Mouse (Mus musculus) 3134 (cell line): Measurements from ENCODE around the gene Eif2s1.
A peak's percentile ranks its signal among the peaks of the same experiment; 100 is the strongest.

Experiments used
- DNase-seq: peaks from one replicate; pipeline ENCODE4 v3.0.0-alpha.2; 2011; ENCODE audit warnings: low spot score; ENCODE audit not compliant: insufficient read length; ENCODE audit errors: extremely low read depth

Eif2s1 gene

DNA sequence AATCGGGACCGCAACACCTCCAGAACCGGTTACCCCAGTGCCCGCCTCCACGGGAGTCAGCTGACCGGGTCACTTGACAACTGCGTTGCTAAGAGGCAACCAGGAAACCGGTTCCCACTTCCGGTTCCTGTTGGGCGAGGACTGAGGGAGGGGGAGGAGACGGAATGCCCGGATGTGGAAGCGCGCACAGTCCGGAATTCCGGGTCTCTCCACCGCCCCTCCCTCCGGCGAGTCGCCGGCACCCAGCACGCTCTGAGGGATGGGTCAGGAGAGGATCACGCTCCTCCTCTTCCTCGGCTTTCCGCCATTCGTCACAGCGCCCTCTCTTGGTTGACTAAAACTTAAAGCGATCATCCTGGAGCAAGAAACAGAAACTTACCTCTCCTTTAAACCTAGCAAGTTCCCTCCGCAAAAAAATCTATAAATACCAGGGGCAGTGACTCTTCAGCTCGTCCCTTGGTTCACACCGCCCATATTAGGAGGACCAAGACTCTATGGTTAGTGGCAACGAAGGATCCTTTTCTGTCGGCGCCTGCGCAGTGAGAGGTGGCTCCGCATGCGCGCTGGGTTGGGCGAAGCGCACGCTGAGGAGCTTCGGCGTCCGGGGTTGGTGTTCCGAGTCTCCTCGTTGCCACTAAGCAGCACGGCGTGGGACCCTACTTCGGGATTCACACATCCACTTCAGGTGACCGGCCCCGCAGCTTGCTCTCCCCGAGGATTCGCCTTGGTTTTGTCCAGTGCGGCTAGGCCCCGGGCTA is at the start of gene Eif2s1, which contains the start of gene Atp6v1d:
Gene Eif2s1 (plus strand): TSS at position 324 of the 758 bp plus-strand sequence.
Gene Atp6v1d (minus strand): TSS at position 143 of the 758 bp plus-strand sequence.
- DNase-seq = peak; percentile 98

DNA sequence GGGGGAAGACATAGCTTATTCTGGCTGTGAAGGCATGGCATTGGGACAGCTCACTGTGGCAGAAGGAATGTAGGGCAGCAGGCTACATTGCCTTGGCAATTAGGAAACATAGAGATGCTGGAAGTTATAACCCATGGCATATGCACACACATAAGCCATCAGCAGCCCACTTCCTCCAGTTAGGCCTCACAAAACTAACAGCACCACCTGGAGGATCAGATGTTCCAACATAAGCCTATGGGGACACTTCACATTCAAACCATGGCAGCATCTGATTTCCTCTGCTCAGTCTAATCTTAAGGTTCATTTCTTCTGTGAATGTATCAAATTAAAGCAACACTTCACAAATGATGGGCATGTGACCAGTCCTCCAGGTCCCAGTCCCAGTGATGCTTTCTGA is 47.2 kb upstream of the Eif2s1 start:
- DNase-seq = no peak

DNA sequence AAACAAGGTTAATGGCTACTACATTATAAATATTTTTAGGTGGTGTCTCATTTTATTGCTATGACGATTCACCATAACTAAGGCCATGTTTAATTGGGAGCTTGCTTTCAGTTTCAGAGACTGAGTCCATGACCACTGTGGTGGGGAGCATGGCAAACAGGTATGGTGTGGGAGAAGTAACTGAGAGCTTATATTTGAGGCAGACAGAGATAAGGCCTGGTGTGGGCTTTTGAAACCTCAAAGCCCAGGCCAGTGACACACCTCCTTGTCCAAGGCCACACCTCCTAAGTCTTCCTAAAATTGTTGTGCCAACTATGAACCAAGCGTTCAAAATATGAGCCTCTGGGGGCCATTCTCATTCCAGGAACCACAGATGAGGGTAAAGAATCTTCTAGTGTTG is 27.1 kb upstream of the Eif2s1 start:
- no peak for DNase-seq

DNA sequence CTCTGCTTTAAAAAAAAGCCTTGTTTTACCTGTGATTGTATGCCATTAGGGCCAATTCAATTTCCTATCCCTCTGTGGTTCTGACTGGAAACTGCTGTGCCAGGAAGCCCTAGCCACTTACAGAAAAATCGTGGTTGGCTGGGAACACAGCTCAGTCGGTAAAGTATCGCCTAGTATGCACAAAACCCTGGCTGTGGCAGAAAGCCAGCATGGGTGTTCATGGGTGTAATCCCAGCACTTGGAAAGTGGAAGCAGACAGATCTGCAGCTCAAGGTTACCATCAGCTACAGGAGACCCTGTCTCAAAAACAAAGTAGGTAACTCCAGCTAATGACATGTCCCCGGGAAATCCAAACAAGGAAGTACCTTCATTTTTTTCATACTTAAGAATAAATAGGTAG is 21.7 kb upstream of the Eif2s1 start:
- no peak for DNase-seq

DNA sequence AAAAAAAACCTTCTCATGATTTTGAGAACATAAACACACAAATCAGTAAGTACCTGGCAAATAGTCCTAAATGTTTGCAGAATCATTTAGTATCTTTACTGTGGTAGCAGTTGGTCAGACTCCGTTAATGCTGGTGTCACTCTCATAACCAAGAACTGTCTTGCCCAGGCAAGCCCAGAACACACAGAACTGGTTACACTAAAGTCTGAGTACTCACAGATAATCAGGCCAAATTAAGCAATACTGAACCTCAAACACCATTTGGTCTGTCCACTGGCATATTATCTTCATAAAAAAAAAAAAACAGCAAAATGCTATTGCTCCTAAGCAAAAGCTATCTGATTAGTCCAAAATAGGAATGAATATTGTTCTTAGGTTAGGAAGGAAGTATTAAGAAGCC is 19.2 kb upstream of the Eif2s1 start:
- no peak for DNase-seq

DNA sequence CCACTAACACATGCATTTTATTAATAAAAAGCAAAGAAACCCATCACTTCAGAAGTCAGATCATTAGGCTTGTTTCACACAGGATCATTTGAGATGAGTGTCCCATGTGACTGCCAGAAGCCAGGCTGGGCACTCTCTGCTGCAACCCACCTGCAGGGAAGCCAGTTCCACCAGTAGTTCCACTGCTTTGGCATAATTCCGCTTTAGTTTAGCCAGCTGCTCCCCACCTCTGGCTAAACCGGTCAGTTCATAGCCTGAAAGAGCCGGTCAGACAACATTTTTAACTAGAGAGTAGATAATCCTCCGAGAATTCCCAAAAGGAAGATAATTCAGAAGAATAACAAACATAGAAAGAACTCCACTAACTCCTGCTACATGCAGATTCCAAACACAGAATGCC is 13.4 kb upstream of the Eif2s1 start:
- no peak for DNase-seq

DNA sequence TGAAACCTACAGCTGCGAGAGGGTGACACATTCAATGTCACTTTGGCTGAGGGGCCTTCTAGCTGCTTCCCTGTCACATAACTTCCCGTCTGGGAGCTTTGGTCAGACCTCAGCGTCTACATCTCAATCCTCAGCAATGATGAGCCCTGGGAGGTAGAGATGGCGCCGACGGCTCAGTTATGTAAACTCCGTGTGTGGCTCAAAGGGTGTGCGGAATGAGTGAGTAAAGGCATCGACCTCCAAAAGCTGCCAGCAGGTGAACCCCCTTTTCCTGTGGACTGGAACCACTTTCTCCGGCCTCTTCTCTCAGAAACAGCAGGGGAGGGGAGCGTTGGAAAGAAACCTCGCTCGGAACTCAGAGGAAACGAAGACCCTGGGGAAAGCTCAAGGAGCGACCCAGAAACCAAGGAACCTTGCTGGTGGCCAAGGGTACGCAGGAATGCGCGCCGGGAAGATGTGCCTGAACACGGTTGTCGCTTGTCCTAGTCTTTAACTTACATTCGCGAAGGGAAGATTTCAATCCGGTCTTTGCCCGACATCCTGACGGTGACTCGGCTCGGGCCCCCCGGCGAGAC is 611 bp upstream of the Eif2s1 start:
- no peak for DNase-seq

DNA sequence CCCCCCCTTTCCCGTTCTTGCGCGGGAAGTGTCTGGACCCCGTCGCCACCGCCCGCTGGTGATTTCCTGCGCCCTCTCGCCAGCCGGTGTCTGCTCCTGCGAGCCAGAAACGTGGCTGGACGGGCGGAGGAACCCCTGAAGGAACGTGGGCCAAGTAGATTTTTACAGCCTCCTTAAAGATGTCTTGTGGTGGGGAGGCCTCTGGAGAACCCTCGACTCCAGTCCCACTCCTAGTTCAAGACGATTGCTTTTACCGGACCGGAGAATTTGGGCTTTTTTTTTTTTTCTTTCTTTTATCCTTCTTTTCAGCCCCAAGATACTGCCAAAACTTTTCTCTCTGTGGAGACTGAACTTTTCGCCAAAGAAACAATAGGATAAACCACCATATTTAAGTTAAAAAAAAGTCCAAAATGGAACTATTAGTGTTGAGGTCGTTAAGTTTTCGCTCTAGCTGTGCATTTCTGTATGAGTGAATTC is 673 bp downstream of the Eif2s1 start:
- DNase-seq = no peak

DNA sequence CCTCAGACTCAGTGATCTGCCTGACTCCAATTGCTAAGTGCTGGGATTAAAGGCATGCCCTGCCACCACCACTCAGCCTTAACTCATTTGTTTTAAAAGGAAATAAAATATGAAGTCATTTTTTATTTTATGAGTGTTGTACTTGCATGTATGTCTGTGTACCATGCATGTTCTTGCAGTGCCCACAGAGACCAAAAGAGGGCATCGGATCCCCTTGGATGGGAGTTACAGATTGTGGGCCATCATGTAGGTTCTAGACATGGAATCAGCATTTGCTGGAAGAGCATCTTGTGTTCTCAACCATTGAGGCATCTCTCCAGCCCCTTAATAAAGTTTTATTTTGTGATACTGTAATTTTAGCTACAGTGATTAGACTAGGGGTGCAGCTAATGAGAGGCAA is 3.8 kb downstream of the Eif2s1 start:
- no peak for DNase-seq

DNA sequence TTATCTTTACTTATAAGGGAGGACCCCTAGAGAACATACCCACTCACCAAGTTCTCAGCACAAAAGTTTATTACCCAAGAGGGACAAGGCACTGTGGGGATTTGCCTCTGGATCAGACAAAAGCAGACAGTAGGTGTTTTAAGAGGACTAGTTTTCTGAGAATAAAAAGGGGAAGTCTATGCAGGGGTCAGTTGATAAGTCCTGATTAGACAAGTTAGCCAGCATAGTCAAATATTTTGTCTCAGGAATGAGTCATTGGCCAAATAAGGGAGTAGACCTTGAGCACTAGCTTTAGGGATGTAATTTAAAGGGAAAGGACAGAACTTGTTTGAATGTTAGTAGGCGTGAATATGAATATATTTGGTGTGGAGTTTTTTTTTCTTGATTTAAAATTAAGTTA is 6.5 kb downstream of the Eif2s1 start:
- DNase-seq = no peak

DNA sequence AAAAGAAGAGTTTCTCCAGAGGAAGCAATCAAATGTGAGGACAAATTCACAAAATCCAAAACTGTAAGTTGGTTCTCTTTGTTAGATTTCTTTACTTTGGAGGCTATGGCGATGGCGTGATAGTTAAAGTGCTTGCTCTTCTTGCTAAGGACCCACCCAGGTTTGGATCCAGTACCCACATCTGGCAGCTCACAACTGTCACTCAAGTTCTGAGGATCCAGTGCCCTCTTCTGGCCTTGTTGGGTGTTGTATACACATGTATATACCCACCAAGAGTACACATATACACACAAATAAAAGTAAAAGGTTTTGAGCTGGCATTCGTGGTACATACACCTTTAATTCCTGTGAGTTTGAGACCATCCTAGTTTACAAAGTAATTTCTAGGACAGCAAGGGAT is 13.0 kb downstream of the Eif2s1 start:
- no peak for DNase-seq

DNA sequence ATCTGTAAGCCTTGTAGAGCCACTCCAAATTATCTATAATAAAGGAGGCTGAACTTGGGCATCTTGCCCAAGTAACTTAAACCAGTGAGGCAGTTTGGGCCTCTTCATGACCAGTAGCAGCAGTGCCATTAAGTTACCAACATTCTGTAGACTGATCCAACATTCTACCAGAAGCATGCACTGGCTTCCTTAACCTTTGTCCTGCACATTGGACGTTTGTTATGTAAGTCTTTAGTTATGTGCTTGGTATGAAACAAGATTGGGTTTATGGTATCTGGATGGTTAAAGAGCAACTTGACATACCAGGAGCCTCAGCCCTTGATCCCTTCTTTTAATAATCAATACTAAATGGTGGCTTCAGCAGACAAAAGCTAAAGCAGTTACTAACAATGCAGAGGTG is 28.4 kb downstream of the Eif2s1 start:
- DNase-seq = no peak

DNA sequence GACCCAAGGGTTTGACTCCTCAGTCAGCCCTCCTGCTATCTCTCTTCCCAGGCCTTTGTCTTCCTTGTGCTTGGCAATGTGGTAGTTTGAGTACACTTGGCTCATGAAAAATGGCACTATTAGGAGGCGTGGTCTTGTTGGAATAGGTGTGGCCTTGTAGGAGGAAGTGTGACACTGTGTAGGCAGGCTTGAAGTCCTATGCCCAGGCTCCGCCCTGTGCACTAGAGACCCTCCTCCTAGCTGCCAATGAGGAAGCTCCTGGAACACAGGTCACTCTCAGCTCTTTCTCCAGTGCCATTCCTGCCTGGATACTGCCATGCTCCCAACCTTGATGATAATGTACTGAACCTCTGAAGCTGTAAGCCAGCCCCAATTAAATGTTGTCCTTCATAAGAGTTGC is 29.5 kb downstream of the Eif2s1 start:
- no peak for DNase-seq

DNA sequence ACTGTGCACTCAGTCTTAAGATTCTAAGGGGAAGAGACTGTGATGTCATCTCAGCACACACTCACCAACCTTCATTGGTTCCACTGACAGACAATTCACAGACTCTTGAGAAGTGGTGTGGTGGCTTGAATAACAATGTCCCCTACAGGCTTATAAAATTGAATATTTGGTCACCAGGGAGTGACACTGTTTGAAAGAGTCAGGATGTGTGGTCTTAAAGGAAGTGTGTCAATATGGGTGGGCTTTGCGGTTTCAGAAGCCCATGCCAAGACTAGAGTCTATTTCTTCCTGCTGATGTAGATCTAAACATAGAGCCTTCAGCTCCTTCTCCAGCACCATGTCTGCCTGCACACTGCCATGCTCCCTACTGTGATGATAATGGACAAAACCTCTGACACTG is 36.2 kb downstream of the Eif2s1 start:
- DNase-seq = no peak

DNA sequence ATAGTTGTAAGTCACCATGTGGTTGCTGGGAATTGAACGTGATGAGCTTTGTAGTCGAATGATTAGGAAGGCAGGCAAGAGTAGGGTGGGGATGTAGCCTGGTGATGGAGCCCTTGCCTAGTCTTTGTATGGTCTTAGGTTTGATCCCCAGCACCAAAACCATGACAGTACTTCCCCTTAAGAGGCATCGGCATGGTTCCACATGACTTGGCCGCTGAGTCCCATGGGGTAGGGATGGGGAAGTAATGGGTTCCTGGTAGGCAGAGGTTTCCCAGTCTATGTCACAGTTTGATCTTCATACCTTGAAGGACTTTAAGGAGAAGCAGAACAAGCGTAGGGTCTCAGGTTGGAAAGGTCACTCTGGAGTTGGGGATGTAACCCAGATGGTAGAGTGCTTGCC is 39.8 kb downstream of the Eif2s1 start:
- DNase-seq = no peak

DNA sequence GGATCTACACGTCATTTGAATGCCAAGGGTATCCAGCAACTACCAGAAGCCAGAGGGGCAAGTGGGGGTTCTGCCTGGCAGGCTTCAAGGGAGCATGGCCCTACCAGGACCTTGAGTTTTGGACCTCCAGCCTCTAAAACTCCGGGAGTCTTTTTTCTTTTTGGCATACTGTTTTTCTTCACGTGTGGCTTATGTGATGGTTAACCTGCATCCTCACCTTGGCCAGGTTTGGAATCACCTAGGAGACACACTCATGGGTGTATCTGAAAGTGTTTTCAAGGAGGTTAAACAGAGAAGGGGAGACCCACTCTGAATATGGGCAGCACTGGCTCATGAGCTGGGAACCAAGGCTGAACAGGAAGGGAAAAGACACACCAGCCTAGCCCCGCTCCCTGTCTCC is 41.7 kb downstream of the Eif2s1 start:
- DNase-seq = no peak

DNA sequence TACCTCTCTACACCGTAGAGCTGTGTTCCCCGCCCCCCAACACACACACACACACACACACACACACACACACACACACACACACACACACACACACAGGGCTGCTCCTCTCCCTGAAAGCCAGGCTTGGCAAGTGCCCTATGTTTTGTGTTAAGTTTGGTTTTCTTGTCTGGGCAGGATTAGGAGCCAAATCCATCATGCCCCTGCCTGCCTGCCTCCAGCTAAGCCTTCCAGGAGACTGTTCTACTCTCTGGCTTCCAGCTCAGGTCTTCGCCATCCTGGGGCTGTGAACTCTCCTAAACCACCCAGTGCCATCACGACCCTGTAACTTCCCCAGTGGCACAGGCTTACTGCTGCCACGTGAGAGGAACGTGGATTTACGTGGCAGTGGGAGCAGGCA is 42.9 kb downstream of the Eif2s1 start:
- DNase-seq = no peak

DNA sequence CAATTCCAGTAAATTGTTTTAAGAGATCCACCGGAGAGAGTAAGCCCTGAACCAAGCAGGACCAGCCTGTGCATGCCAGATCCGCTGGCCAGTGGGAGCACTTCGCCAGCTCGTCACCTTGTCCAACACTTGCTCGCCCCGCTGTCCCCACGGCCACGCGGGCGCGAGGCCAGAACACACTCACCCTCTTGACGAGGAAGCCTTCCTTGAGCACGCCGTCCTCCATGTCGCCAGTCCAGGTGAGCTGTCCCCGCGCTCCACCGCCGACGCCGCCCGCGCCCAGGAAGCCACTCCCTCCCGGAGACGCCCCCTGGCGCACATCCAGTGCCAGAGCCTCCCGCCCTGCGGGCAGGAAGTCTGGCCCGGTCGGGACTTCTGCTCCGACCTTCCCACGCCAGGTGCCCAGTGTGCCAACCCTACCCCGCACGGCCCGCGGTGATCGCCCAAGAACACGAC is 45.1 kb downstream of the Eif2s1 start, which contains the start of gene Plek2:
Gene Plek2 (minus strand): TSS at position 258 of the 456 bp plus-strand sequence.
- DNase-seq = peak; percentile 80

DNA sequence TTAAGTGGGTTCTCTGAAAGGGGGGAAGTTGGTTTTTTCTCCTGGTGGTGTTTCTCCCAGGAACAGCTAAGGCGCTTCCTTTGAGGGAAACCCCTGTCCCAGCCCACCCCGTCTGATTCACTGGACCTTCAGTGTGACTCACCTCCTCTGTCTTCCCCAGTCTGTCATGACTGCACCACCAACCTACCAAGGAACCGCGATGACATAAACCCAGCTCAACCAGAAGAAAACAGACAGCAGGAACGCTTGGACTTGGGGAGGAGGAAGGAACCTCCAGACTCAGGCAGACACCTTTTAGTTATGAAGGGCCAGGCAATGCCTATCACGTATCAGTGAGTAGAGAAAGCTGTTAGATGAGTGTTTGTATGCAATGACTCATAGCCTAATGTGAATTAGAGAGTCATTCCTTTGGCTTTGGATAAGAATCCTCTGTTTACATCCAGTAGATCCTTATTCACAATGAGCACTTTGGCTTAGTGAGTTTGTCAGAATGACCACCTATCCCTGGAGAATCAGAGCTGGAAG is 46.5 kb downstream of the Eif2s1 start:
- DNase-seq = peak; percentile 45

DNA sequence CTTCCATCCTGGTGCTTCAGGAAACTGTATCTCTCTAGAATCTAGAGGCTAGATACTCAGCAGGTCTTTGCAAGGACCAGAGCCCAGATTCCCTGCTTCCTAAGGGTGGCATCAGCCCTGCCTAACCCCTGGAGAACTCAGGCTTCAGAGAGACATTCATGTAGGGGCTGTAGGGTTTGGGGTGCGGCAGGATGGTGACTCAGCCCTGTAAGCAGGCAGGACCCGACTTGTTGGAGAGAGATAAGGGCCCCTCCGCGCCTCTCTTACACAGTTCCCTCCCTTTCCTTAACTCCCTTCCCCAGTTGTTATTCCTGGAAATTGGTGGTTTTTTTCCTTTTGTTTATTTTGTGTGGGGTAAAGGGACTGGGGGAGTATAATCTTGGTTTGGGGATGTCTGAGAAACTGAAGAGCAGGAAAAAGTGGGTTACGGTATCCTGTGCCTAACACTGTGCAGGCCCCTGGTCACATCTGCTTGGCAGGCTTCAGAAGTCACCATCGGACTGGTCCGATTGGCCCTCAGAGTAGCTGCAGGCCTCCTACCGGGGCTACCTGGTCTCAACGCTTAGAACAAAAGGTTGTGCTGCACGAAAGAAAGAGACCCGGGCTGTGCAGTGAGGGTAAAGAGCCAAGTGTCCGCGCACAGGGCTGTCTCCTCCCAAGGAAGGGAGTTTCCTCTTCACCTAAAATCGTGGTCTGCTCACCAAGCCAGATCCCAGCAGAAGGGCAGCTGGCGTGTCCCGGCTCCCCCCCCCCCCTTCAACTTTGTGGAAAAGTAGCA is 49.3 kb downstream of the Eif2s1 start:
- DNase-seq = no peak

DNA sequence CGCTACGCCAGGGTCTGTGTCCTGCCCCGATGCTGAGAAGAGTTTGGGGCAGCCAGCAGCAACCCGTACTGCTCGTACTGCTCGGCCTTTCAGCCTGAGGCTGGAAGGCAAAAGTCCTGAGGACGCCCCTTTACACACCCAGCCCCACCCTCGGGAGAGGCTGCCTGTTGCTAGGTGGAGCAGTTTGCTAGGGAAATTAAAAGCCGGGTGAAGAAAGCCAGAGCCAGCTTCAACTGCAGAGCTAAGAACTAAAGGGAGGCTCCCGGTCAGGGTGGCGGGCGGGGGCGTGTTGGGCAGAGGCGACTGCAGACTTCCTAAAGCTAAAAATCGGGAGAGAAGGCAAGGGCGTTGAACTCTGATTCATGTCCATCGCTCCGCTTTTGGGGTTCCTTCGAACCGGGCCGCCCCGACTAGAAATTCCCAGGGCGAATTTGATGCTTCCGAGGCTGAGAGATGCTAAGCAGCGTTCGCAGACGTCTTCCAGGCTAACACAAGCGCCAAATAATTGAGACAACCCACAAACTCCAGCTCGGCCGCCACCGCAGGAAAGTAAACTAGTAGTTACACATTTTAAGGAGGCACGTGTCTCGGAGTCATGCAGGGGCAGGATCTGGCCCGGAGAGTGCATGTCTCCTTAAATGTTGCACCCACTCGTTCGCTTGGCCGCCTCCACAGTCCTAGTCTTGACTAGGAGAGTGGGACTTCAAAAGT is 50.2 kb downstream of the Eif2s1 start:
- DNase-seq = no peak
